Mouse (Mus musculus): Measurements from ENCODE around the gene Scnn1a. TPM values are rescaled to one million over a fixed set of nuclear protein-coding genes. Genes with fewer than 3 reads are reported as not detected.

Gene Scnn1a
- polyA plus RNA-seq, 1 experiment: 0.88 TPM

DNA sequence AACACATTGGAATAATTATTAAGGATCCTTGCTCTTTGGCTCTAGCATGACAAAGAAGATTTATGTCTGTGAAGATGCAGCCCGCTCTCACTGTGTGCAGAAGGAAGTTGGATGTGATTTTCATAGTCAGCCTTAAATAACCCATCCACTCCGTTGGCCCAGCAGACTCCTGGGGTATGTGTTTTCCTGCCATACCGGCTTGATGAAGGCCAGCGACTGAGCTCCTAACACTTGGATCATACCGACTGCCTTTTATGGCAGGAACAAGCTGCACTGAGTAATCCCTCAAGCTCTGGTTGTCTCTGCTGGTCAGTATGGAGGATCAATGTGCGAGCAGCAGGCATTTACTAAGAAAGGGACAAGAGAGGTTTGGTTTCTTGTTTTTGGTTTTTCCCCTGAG is 15.0 kb upstream of the Scnn1a start:
- TF ChIP-seq POLR2A (IDR thresholded peaks at IDR 0.05; ENCODE audit: borderline replicate concordance, low read depth, low read length): no peak
- no peak for TF ChIP-seq CTCF (IDR thresholded peaks at IDR 0.05; ENCODE audit: low read depth, low read length)
- Histone ChIP-seq H3K27ac (ENCODE audit: insufficient read depth, low read depth, low read length) (no peak overlapping the region), H3K4me1 (ENCODE audit: control insufficient read depth, insufficient read depth, low read length) (no peaks in the 10 kb centered on the region), H3K4me3 (ENCODE audit: insufficient read depth, low read length) (no peak overlapping the region)

DNA sequence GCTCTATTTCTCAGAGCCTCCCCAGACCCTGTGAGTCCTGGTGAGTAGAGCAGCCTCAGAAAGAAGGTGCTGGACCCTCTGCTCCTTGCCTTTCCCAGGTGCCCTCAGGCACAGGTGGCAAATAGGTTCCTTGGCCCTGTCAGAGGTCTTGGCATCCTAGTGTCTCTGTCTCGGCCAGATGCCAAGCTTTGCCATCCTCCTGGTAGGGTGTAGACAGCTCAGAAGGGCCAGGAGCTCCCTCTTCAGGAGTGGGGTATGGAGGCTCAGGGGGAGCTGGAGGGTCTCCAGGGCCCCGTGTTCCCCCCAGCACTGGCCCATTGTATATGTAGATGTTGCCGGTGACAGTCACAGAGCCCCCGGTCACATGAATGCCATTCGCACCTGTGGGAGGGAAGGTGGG is 13.4 kb upstream of the Scnn1a start:
- no peaks in the 10 kb centered on the region; the same call in 1 of the 2 replicates for H3K4me1 ChIP-seq (ENCODE audit: control insufficient read depth, insufficient read depth, low read length)
- H3K27ac ChIP-seq (ENCODE audit: insufficient read depth, low read depth, low read length): no peak overlapping the region
- no peak for TF ChIP-seq CTCF (IDR thresholded peaks at IDR 0.05; ENCODE audit: low read depth, low read length)
- TF ChIP-seq POLR2A (IDR thresholded peaks at IDR 0.05; ENCODE audit: borderline replicate concordance, low read depth, low read length): no peak
- H3K4me3 ChIP-seq (ENCODE audit: insufficient read depth, low read length): no peak overlapping the region

DNA sequence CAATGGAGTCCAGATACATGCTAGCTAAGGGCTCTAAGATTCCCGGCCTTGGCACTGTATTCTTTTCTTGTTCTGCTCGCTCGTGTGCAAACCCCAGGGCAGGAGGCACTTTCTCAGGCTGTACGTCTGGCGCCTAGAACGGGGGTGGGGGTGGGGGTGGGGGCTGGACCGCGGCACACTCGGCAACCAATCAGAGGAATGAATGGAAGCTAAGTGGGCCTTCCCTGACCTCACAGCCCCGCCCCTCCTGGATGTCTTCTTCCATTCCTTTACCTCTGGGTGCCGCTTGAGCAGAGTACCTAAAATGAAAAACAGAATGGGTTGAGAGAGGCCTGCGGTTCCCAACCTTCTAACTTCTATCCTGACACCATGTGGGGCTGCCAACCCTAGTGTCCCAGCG is 11.5 kb upstream of the Scnn1a start:
- TF ChIP-seq POLR2A (IDR thresholded peaks at IDR 0.05; ENCODE audit: borderline replicate concordance, low read depth, low read length) (no peak), CTCF (IDR thresholded peaks at IDR 0.05; ENCODE audit: low read depth, low read length) (no peak)
- Histone ChIP-seq H3K4me1 (ENCODE audit: control insufficient read depth, insufficient read depth, low read length) (peaks cover 8% of the 10 kb centered on the region), H3K27ac (ENCODE audit: insufficient read depth, low read depth, low read length) (no peak overlapping the region), H3K4me3 (ENCODE audit: insufficient read depth, low read length) (no peak overlapping the region)

DNA sequence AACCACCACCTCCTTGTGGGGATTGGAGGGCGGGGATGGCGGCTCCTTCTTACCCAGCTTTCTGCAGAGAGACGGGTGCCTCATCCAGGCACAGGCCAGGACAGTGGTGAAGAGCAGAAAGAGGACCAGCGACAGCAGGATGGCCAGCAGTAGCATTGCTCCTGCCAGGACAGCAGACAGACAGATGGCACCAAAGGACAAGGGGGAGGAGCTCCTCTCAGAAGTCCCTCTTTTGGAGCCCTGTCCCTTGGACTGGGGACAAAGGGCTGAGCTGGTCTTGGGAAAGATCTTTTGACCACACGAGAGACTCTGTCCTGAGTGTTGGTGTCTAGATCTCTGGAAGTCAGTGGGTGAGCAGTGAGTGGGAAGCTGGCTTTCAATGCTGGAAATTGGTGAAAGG is 11.1 kb upstream of the Scnn1a start:
- Histone ChIP-seq H3K4me3 (ENCODE audit: insufficient read depth, low read length) (no peak overlapping the region), H3K27ac (ENCODE audit: insufficient read depth, low read depth, low read length) (no peak overlapping the region), H3K4me1 (ENCODE audit: control insufficient read depth, insufficient read depth, low read length) (peaks cover 12% of the 10 kb centered on the region)
- TF ChIP-seq CTCF (IDR thresholded peaks at IDR 0.05; ENCODE audit: low read depth, low read length) (no peak), POLR2A (IDR thresholded peaks at IDR 0.05; ENCODE audit: borderline replicate concordance, low read depth, low read length) (no peak)

DNA sequence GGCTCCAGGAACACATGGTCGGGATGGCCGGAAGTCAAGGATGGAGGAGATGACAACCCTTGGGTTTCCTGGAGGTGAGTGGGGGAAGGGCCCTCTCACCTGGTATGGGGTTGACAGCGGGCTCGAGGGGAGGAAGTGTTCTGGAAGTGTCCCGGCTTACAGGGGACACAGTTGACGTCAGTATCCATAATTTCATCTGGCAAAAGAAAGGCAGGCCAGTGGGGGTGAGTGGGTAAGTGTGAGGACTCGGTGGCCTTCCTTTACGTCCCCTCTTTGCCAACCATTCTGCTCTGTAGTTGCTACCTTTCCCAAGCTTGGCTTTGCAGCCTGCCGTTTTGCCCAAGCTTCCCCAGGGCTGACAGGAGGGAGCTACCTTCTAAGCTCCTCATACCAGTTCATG is 8.3 kb upstream of the Scnn1a start:
- TF ChIP-seq POLR2A (IDR thresholded peaks at IDR 0.05; ENCODE audit: borderline replicate concordance, low read depth, low read length): no peak
- no peak for TF ChIP-seq CTCF (IDR thresholded peaks at IDR 0.05; ENCODE audit: low read depth, low read length)
- Histone ChIP-seq H3K27ac (ENCODE audit: insufficient read depth, low read depth, low read length) (no peak overlapping the region), H3K4me3 (ENCODE audit: insufficient read depth, low read length) (no peak overlapping the region; the same call in 1 of the 2 replicates), H3K4me1 (ENCODE audit: control insufficient read depth, insufficient read depth, low read length) (peaks cover 16% of the 10 kb centered on the region)

DNA sequence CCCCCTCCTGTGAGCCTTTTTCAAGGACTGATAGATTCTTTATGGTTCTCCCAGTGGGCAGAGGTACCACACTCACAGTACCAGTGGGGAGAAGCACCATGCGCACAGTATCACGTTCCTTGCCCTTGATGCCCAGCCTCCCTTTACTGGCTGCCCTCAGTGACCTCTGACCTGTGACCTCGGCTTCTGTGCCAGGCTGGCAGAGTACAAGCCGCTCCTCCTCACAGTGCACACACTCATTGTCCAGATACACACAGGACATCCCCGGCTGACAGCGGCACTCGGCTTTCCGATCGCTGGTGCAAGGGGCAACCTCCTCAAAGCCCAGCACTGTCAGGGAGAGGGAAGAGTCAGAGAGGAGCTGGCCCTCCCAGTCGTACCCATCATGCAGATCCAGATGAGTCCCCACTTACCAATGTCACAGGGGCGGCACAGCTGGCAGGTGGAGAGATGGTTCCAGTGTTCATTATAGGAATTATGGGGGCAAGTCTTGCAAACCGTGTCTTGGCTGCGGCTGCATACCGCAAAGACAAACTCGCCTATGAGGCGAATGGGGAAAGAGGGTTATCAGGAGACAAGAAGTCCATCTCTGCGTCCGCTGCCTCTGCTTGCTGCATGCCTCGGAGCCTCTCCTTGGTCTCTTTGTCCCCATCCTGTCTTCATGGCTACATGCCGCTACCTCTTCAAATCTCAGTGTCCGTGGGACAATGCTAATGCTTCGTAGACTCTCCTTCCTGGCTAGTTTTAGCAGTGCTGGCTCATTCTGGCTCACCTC is 7.7 kb upstream of the Scnn1a start:
- Histone ChIP-seq H3K4me1 (ENCODE audit: control insufficient read depth, insufficient read depth, low read length) (peaks cover 16% of the 10 kb centered on the region), H3K4me3 (ENCODE audit: insufficient read depth, low read length) (peak overlapping the region; percentile 80), H3K27ac (ENCODE audit: insufficient read depth, low read depth, low read length) (no peak overlapping the region)
- TF ChIP-seq CTCF (IDR thresholded peaks at IDR 0.05; ENCODE audit: low read depth, low read length): no peak
- no peak for TF ChIP-seq POLR2A (IDR thresholded peaks at IDR 0.05; ENCODE audit: borderline replicate concordance, low read depth, low read length)

DNA sequence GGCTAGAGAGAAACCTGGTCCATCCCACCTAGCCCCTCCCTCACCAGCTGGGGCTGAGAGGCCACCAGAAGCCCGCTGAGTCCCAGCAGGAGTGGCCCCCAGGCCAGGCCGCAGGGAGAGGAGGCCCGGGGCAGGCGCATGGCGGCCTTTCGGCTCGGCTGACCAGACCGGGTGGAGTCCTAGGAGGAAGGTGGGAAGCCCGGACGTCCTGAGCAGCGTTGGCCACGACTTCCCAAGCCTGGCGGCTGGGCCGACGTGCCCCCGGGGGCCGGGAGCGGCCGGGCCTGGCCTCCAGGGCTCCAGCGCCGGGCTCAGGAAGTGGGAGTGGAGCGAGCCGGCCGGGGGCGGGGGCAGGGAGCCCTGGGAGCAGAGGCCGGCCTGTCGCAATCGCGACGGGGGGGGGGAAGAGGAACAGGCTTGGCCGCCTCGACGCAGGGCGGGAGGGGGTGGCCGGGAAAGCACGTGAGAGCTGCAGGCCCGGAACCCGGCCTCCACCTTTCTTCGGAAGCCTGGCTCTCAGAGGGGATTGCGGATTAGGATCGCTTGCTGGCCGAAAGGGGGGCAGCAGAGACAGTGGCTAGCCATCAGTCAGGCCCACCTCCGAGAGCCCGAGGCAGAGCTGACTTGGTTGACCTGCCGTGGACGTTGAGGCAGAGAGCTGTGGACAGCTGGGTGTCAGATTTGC is 6.8 kb upstream of the Scnn1a start, which contains the start of gene Ltbr:
TSS of gene Ltbr (minus strand) at position 340 of the 685 bp plus-strand sequence.
- Histone ChIP-seq H3K4me3 (ENCODE audit: insufficient read depth, low read length) (peak within 1 kb of the TSS; percentile 80), H3K27ac (ENCODE audit: insufficient read depth, low read depth, low read length) (peak within 1 kb of the TSS; percentile 58), H3K4me1 (ENCODE audit: control insufficient read depth, insufficient read depth, low read length) (peaks cover 16% of the 10 kb centered on the region)
- no peak for TF ChIP-seq CTCF (IDR thresholded peaks at IDR 0.05; ENCODE audit: low read depth, low read length)
- no peak for TF ChIP-seq POLR2A (IDR thresholded peaks at IDR 0.05; ENCODE audit: borderline replicate concordance, low read depth, low read length)

DNA sequence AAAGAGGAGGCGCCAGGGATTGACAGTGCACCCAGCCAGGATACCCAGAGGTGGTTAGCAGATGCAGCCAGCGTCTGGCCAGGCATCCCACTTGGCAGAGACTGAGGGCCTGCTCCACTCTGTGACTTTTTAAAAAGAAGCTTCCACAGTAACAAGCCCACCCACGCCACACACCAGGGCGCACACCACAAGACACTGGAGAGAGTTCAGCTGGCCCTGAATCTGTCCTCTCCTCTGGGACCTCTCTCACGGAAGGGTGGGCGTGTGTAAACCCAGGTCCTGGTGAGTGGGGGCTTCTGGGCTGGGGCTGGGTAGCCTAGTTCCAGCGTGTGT is 6.3 kb upstream of the Scnn1a start:
- TF ChIP-seq POLR2A (IDR thresholded peaks at IDR 0.05; ENCODE audit: borderline replicate concordance, low read depth, low read length) (no peak), CTCF (IDR thresholded peaks at IDR 0.05; ENCODE audit: low read depth, low read length) (no peak)
- H3K27ac ChIP-seq (ENCODE audit: insufficient read depth, low read depth, low read length): peak overlapping the region; percentile 58

DNA sequence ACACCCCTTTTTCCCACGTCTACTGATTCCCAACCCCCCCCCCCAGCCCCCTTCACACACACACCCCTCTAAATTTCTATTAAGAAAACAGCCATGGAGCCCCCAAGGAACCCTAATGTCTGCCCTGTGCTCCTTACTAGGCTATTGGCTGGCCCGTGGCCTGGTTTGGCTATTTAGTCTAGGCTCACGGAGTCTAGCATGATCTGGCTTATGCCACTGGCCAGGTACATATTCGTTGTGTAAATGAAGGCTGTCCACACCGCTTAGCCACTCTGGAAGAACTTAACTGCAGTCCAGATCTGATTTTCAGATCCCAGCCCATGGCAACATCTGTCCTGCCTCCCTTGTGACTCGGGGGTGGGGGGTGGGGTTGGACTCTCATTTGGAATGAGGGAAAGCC is 5.7 kb upstream of the Scnn1a start:
- TF ChIP-seq POLR2A (IDR thresholded peaks at IDR 0.05; ENCODE audit: borderline replicate concordance, low read depth, low read length) (no peak), CTCF (IDR thresholded peaks at IDR 0.05; ENCODE audit: low read depth, low read length) (no peak)
- H3K4me3 ChIP-seq (ENCODE audit: insufficient read depth, low read length): no peak overlapping the region
- H3K4me1 ChIP-seq (ENCODE audit: control insufficient read depth, insufficient read depth, low read length): peaks cover 16% of the 10 kb centered on the region
- H3K27ac ChIP-seq (ENCODE audit: insufficient read depth, low read depth, low read length): no peak overlapping the region

More for the DNA sequence above, 6.3 kb upstream of the Scnn1a start:
- peak overlapping the region; percentile 62 for H3K4me3 ChIP-seq (ENCODE audit: insufficient read depth, low read length)
- H3K4me1 ChIP-seq (ENCODE audit: control insufficient read depth, insufficient read depth, low read length): peaks cover 16% of the 10 kb centered on the region

DNA sequence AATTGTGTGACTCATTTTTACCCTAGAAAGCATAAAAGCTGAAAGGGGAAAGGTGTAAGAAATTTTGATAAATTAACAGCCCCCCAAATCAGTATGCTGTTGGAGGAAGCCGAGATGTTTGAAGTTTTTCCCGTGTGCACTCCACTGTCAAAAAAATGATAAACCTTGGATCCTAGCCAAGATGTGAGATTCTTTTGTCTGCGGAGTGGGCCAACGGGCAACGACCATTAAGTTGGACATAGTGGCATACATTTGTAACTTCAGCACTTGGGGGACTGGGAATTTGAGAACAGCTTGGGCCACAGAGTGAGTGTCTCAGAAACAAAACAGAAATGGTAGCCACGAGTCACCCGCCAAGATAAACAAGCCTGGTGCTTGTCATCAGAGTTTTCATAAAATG is 3.4 kb upstream of the Scnn1a start:
- Histone ChIP-seq H3K27ac (ENCODE audit: insufficient read depth, low read depth, low read length) (no peak overlapping the region), H3K4me1 (ENCODE audit: control insufficient read depth, insufficient read depth, low read length) (peaks cover 16% of the 10 kb centered on the region), H3K4me3 (ENCODE audit: insufficient read depth, low read length) (no peak overlapping the region)
- TF ChIP-seq CTCF (IDR thresholded peaks at IDR 0.05; ENCODE audit: low read depth, low read length) (no peak), POLR2A (IDR thresholded peaks at IDR 0.05; ENCODE audit: borderline replicate concordance, low read depth, low read length) (no peak)
